Mouse (Mus musculus) intestine, embryonic 16.5 days (tissue): ENCODE results near the gene Axin2. TPM values are rescaled to one million over a fixed set of nuclear protein-coding genes. Genes with fewer than 3 reads are reported as not detected.

Experiments
- ATAC-seq: fragments of 200-750 bp; cut with Nextera tagmentation; 2 replicates; pipeline ENCODE4 v1.8.0; 2017; ENCODE audit warnings: moderate TSS enrichment, moderate library complexity
- H3K27ac ChIP-seq: fragments of 300-500 bp; sonication (generic); 2 replicates; pipeline ENCODE4 v1.5.1; 2014; ENCODE audit warnings: mild to moderate bottlenecking, low read length
- H3K27me3 ChIP-seq: fragments of 300-500 bp; sonication (generic); replicated peaks from 2 replicates; pipeline ENCODE4 v1.6.1; 2014; ENCODE audit warnings: low read length, control low read depth, mixed read lengths; ENCODE audit not compliant: control insufficient read depth, insufficient read depth
- H3K36me3 ChIP-seq: fragments of 300-500 bp; sonication (generic); 2 replicates; pipeline ENCODE4 v1.6.1; 2014; ENCODE audit warnings: low read length, control low read depth; ENCODE audit not compliant: control insufficient read depth, insufficient read depth
- H3K4me1 ChIP-seq: fragments of 300-500 bp; sonication (generic); 2 replicates; pipeline ENCODE4 v1.6.1; 2014; ENCODE audit warnings: low read length, control low read depth, mixed read lengths; ENCODE audit not compliant: control insufficient read depth, insufficient read depth
- H3K4me2 ChIP-seq: fragments of 300-500 bp; sonication (generic); 2 replicates; pipeline ENCODE4 v1.6.1; 2014; ENCODE audit warnings: low read depth, low read length, control low read depth
- H3K4me3 ChIP-seq: fragments of 300-500 bp; sonication (generic); 2 replicates; pipeline ENCODE4 v1.5.1; 2014; ENCODE audit warnings: mild to moderate bottlenecking, low read length
- H3K9ac ChIP-seq: fragments of 300-500 bp; sonication (generic); 2 replicates; pipeline ENCODE4 v1.6.1; 2014; ENCODE audit warnings: low read depth, low read length
- H3K9me3 ChIP-seq: fragments of 300-500 bp; sonication (generic); 2 replicates; pipeline ENCODE4 v1.6.1; 2016; ENCODE audit warnings: low read length, control low read depth; ENCODE audit not compliant: control insufficient read depth
- WGBS: fragments of 180-500 bp; shearing (Covaris S2); extraction: QIAGEN DNeasy Blood & Tissue Kit; methylation state at CpG from one replicate; pipeline ENCODE4 v1.1.7; 2014; 5-methylcytosine and 5-hydroxymethylcytosine counted together
- polyA plus RNA-seq: library from polyadenylated mRNA; unstranded; fragments of >200 nt; fragmentation: Nextera tagmentation; extraction: Ambion mirVana; gene quantifications from 2 replicates; pipeline ENCODE4 v1.2.1, GENCODE M21; 2015

Axin2 gene
- polyA plus RNA-seq, 1 experiment from 2014 or later: 3.2 TPM

GRCm38 (mm10) chr11:108948931-108949330 is 28.8 kb downstream of the Axin2 start:
- Histone ChIP-seq H3K27ac (no peak overlapping the region), H3K4me2 (no peak overlapping the region), H3K27me3 (no peaks in the 10 kb centered on the region), H3K4me1 (no peaks in the 10 kb centered on the region), H3K4me3 (no peak overlapping the region), H3K9ac (no peak overlapping the region), H3K9me3 (no peaks in the 10 kb centered on the region), H3K36me3 (peaks cover 21% of the 10 kb centered on the region)
- ATAC-seq: no peak
- 89% methylated on average over 10 of the region's 10 CpGs for WGBS

DNA sequence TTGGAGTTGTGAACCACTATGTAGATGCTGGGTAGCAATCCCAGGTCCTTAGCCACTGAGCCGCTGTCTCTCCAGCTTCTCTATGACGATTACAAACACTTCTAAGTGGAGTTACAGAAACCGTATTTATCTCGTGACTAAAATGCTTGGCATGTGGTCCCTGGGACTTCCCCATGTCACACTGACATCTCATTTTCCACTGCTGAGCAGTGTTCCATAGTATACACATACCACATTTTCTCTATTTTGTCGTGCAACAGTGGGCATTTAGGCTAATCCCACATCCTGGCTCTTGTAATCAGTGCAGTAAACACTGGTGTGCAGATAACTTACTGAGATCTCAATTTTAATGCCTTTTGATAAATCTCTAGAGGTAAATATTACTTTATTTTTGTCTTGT is 32.2 kb downstream of the Axin2 start:
- H3K4me1 ChIP-seq: no peaks in the 10 kb centered on the region
- no peaks in the 10 kb centered on the region for H3K9me3 ChIP-seq
- 66% methylated on average over 5 of the region's 5 CpGs for WGBS
- H3K4me3 ChIP-seq: no peak overlapping the region
- no peak for ATAC-seq
- no peaks in the 10 kb centered on the region for H3K27me3 ChIP-seq
- H3K27ac ChIP-seq: no peak overlapping the region
- H3K36me3 ChIP-seq: peaks cover 4% of the 10 kb centered on the region; the same call in 1 of the 2 replicates
- no peak overlapping the region for H3K9ac ChIP-seq
- H3K4me2 ChIP-seq: no peak overlapping the region

GRCm38 (mm10) chr11:108955943-108956342 is 35.8 kb downstream of the Axin2 start:
- no peak overlapping the region for H3K9ac ChIP-seq
- WGBS: 84% methylated on average over 4 of the region's 4 CpGs

DNA sequence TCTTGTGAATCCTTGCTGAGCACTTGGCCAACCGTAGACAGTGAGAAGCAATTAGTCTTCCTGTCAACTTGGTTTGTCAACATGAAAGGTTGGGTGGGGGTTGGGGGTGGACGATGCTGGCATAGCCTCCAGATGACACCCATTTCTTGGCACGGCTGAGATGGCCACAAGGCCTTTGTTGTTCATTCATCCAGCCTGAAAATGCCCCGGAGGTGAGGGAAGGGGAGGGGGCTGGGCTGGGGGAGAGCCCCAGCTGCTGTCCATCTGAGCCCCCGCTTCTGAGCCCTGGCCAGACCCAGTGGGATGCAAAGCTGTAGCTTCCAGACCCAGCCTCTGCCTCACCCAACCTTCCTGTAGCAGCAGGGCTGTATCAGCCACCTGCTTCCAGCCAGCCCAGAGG is 38.2 kb downstream of the Axin2 start:
- H3K4me2 ChIP-seq: no peak overlapping the region
- no peaks in the 10 kb centered on the region for H3K4me1 ChIP-seq
- ATAC-seq: no peak
- no peak overlapping the region for H3K4me3 ChIP-seq
- H3K27ac ChIP-seq: no peak overlapping the region
- H3K36me3 ChIP-seq: no peaks in the 10 kb centered on the region
- H3K9ac ChIP-seq: no peak overlapping the region
- 55% methylated on average over 5 of the region's 5 CpGs for WGBS
- no peaks in the 10 kb centered on the region for H3K9me3 ChIP-seq
- no peaks in the 10 kb centered on the region for H3K27me3 ChIP-seq

More at GRCm38 (mm10) chr11:108955943-108956342, 35.8 kb downstream of the Axin2 start:
- no peaks in the 10 kb centered on the region; the same call in 1 of the 2 replicates for H3K36me3 ChIP-seq
- no peaks in the 10 kb centered on the region for H3K9me3 ChIP-seq
- ATAC-seq: no peak
- H3K4me1 ChIP-seq: no peaks in the 10 kb centered on the region
- no peak overlapping the region for H3K4me2 ChIP-seq
- H3K27ac ChIP-seq: no peak overlapping the region
- H3K4me3 ChIP-seq: no peak overlapping the region
- no peaks in the 10 kb centered on the region for H3K27me3 ChIP-seq

DNA sequence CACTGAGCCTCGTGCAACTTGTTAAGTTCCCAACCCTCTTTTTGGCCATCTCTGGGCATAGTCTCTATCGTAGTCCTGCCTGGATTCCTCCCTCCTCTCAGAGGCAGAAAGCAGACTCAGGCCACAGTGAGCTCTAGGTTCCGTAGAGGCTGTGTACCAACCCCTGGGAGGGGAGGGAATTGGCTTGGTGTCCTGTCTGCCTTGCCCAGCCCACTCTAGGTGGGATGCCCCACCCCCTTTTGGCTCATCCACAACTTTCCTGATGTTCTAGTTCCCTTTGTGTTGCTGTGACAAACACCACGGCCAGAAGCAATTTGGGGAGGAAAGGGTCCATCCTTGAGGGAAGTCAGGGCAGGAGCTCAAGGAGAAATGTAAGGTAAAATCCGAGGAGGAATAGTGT is 39.0 kb downstream of the Axin2 start:
- 53% methylated on average over 5 of the region's 5 CpGs for WGBS
- Histone ChIP-seq H3K4me2 (no peak overlapping the region), H3K27ac (no peak overlapping the region), H3K4me3 (no peak overlapping the region), H3K4me1 (no peaks in the 10 kb centered on the region), H3K27me3 (no peaks in the 10 kb centered on the region), H3K36me3 (no peaks in the 10 kb centered on the region), H3K9ac (no peak overlapping the region), H3K9me3 (no peaks in the 10 kb centered on the region)
- ATAC-seq: no peak

- WGBS: 12% methylated on average over 11 of the region's 11 CpGs
- H3K36me3 ChIP-seq: no peaks in the 10 kb centered on the region
- H3K27me3 ChIP-seq: no peaks in the 10 kb centered on the region
- ATAC-seq: no peak
- no peaks in the 10 kb centered on the region for H3K9me3 ChIP-seq
- no peaks in the 10 kb centered on the region for H3K4me1 ChIP-seq
- no peak overlapping the region for H3K9ac ChIP-seq
- H3K4me2 ChIP-seq: no peak overlapping the region
- H3K4me3 ChIP-seq: no peak overlapping the region
- no peak overlapping the region for H3K27ac ChIP-seq
Observed at GRCm38 (mm10) chr11:108961651-108962065, 41.5 kb downstream of the Axin2 start.

DNA sequence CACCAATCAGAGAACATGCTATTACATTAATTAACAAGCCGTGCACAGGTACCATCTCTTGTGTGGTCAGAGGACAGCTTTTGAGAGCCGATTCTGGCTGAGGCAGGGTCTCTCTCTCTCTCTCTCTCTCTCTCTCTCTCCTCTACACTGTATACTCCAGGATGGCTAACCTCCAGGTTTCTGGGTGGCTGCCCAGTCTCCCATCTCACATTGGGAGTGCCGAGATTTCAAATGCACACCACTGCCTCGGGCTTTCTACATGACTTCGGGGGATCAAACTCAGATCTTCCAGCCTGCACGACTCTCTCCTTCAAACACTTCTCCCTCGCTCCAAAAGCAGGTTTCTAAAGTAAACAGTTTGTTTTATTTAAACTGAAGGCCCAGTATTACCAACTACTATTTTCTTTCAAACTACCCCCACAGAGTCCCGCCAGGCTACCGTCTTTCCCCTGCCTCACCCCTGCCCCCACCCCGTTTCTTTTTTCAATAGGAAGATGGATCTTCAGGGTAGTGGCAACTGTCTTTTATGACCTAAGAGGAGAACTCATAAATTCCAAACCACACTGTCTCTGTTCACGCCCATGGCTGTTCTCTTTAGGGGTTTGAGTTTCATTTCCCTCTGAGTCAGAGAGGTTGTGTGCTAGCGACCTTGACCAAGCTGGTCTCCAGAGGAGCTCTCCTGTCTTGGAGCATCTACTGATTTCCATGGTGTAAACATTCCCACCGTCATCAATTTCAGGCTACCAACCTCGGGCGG is 43.5 kb downstream of the Axin2 start:
- Histone ChIP-seq H3K9me3 (no peaks in the 10 kb centered on the region), H3K27ac (no peak overlapping the region), H3K36me3 (no peaks in the 10 kb centered on the region), H3K27me3 (no peaks in the 10 kb centered on the region), H3K4me3 (no peak overlapping the region), H3K4me2 (no peak overlapping the region), H3K4me1 (no peaks in the 10 kb centered on the region), H3K9ac (no peak overlapping the region)
- WGBS: 47% methylated on average over 15 of the region's 15 CpGs
- ATAC-seq: no peak

GRCm38 (mm10) chr11:108965740-108966139 is 45.6 kb downstream of the Axin2 start:
- no peak overlapping the region for H3K4me3 ChIP-seq
- H3K36me3 ChIP-seq: no peaks in the 10 kb centered on the region
- H3K4me2 ChIP-seq: no peak overlapping the region
- H3K27me3 ChIP-seq: no peaks in the 10 kb centered on the region
- H3K9me3 ChIP-seq: no peaks in the 10 kb centered on the region
- H3K27ac ChIP-seq: no peak overlapping the region
- no peak overlapping the region for H3K9ac ChIP-seq
- ATAC-seq: no peak
- no peaks in the 10 kb centered on the region for H3K4me1 ChIP-seq
- WGBS: 54% methylated on average over 6 of the region's 6 CpGs

GRCm38 (mm10) chr11:108973459-108973858 is 53.3 kb downstream of the Axin2 start:
- Histone ChIP-seq H3K36me3 (no peaks in the 10 kb centered on the region), H3K9ac (no peak overlapping the region), H3K4me3 (no peak overlapping the region), H3K27me3 (no peaks in the 10 kb centered on the region), H3K4me2 (no peak overlapping the region), H3K9me3 (no peaks in the 10 kb centered on the region), H3K4me1 (no peaks in the 10 kb centered on the region), H3K27ac (no peak overlapping the region)
- WGBS: 67% methylated on average over 4 of the region's 4 CpGs
- no peak for ATAC-seq

- Histone ChIP-seq H3K4me1 (no peaks in the 10 kb centered on the region), H3K9me3 (no peaks in the 10 kb centered on the region), H3K4me3 (no peak overlapping the region), H3K36me3 (no peaks in the 10 kb centered on the region), H3K9ac (no peak overlapping the region; the same call in 1 of the 2 replicates), H3K4me2 (no peak overlapping the region), H3K27ac (no peak overlapping the region), H3K27me3 (no peaks in the 10 kb centered on the region)
- no peak for ATAC-seq
- 54% methylated on average over 5 of the region's 5 CpGs for WGBS
Observed at GRCm38 (mm10) chr11:108973866-108974265, 53.7 kb downstream of the Axin2 start.
